Mouse (Mus musculus): ENCODE measurements around the gene Trim50. TPM values are rescaled to one million over a fixed set of nuclear protein-coding genes. Genes with fewer than 3 reads are reported as not detected.

Trim50 gene
- total RNA-seq (2014; rRNA removed) = not detected in 2 replicates
- polyA plus RNA-seq (2015; fragmentation: Nextera tagmentation; extraction: Ambion mirVana) = 0.08 TPM in 1 of 2 replicates, not detected in the other

DNA sequence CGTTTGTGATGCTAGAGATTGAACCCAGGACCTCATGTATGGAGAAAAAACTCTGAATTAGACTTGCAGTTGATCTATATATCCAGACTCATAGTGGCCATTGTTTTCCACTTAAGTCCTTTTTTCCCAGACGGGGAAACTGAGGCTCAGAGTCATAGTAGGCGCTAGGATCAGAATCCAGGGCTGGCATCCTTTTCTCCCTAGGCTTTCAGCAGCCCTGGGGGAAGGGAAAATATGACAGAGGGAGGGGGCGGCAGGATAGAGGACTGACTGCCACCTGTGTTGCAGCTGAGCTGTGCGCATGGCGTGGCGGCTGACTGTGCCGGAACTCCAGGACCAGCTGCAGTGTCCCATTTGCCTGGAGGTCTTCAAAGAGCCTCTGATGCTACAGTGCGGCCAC is at the start of gene Trim50:
TSS of gene Trim50 (plus strand) at position 301 of the 400 bp plus-strand sequence.
- no peak for DNase-seq (ENCODE audit: low spot score)
- Histone ChIP-seq H3K4me2 (ENCODE audit: low read depth, low read length) (no peak within 1 kb of the TSS), H3K27ac (no peak within 1 kb of the TSS), H3K4me3 (ENCODE audit: low read length) (no peak within 1 kb of the TSS), H3K9ac (replicated peaks; ENCODE audit: low read length) (no peak within 1 kb of the TSS), H3K9me3 (ENCODE audit: low read length) (no peaks in the 10 kb centered on the region), H3K36me3 (ENCODE audit: insufficient read depth, low read length) (no peaks in the 10 kb centered on the region), H3K27me3 (ENCODE audit: insufficient read depth, low read length) (no peaks in the 10 kb centered on the region), H3K4me1 (ENCODE audit: insufficient read depth, low read length) (no peaks in the 10 kb centered on the region)
- 62% methylated on average over 9 of the region's 9 CpGs for WGBS
- no peak for ATAC-seq
- no peak for TF ChIP-seq CTCF (IDR thresholded peaks at IDR 0.05; ENCODE audit: low read depth)

DNA sequence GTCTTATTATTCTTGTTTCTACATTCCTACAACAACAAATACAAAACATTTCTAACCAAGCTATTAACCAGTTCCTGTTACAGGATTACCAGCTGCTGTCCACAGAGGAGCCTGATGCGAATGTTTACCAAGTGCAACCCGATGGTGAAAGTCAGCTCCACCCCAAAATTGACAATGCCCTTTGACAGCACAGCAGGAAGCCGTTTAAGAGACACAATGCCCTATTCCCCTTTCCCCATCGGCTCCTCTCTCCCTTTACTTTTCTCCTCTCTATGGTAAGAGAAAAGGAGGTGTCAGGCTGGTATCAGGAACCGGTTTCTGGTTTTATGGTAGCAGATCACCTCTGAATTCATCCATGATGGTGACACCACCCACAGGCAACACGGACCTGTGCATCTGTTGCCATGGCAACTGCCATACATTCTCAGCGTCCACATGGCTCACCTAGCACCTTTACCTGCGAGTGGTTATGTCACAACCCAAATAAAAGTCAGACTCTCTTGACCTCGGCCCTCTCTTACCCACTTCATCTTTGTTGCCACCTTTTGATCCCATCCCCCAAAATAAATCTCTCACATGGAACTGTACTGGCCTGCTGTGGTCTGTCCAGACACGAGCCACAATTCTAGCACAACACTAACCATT is 46.7 kb upstream of the Trim50 start:
- no peak overlapping the region for H3K9ac ChIP-seq (replicated peaks; ENCODE audit: low read length)
- 37% methylated on average over 10 of the region's 10 CpGs for WGBS
- no peak overlapping the region for H3K27ac ChIP-seq
- H3K4me3 ChIP-seq (ENCODE audit: low read length) = no peak overlapping the region
- ATAC-seq = no peak
- no peak for TF ChIP-seq CTCF (IDR thresholded peaks at IDR 0.05; ENCODE audit: low read depth)
- H3K36me3 ChIP-seq (ENCODE audit: insufficient read depth, low read length) = no peaks in the 10 kb centered on the region
- H3K9me3 ChIP-seq (ENCODE audit: low read length) = no peaks in the 10 kb centered on the region
- H3K27me3 ChIP-seq (ENCODE audit: insufficient read depth, low read length) = no peaks in the 10 kb centered on the region
- no peaks in the 10 kb centered on the region for H3K4me1 ChIP-seq (ENCODE audit: insufficient read depth, low read length)
- no peak overlapping the region for H3K4me2 ChIP-seq (ENCODE audit: low read depth, low read length)
- DNase-seq (ENCODE audit: low spot score) = no peak

DNA sequence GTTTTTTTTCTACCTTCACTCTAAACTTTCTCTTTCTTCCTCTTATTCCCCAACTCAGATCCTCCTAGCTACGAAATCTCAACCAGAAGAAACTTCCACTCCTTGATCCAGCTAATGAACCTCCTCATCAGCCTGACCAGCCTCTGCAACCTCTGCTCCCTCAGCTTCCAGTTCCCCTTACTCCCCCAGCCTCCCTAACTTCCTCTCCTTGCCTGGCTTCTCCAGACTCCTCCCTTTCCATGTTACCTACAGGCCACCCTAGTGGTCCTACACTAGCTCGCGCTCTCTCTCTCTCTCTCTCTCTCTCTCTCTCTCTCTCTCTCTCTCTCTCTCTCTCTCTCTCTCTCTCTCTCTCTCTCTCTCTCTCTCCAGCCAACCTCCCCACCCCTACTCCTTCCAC is 36.9 kb upstream of the Trim50 start:
- H3K9ac ChIP-seq (replicated peaks; ENCODE audit: low read length) = no peak overlapping the region
- no peaks in the 10 kb centered on the region for H3K9me3 ChIP-seq (ENCODE audit: low read length)
- no peak overlapping the region for H3K27ac ChIP-seq
- no peak overlapping the region for H3K4me3 ChIP-seq (ENCODE audit: low read length)
- H3K4me1 ChIP-seq (ENCODE audit: insufficient read depth, low read length) = no peaks in the 10 kb centered on the region
- no peak for TF ChIP-seq CTCF (IDR thresholded peaks at IDR 0.05; ENCODE audit: low read depth)
- H3K27me3 ChIP-seq (ENCODE audit: insufficient read depth, low read length) = no peaks in the 10 kb centered on the region
- DNase-seq (ENCODE audit: low spot score) = no peak
- no peaks in the 10 kb centered on the region for H3K36me3 ChIP-seq (ENCODE audit: insufficient read depth, low read length)
- ATAC-seq = no peak
- 89% methylated on average over 3 of the region's 3 CpGs for WGBS
- H3K4me2 ChIP-seq (ENCODE audit: low read depth, low read length) = no peak overlapping the region

DNA sequence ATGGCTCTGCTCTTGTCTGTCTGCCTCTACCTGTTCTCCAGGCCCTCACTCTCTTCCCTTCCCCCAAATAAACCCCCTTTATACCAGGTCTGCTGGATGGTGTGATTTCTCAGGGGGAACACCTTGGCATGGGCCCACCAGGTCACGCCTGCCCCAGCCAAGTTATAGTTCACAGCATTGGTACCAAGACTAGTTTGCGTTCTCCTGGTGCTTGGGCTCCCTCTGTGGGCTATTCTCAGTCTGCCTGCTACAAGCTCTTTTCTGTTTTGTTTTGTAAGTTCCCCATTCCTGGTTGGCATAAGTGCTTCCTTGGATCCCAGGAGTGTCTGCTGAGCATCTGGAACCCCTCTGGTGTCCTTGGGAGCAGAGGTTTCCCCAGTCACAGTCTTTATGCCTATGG is 33.2 kb upstream of the Trim50 start:
- WGBS = 42% methylated on average over 2 of the region's 2 CpGs
- no peaks in the 10 kb centered on the region for H3K27me3 ChIP-seq (ENCODE audit: insufficient read depth, low read length)
- no peak overlapping the region for H3K4me2 ChIP-seq (ENCODE audit: low read depth, low read length)
- no peaks in the 10 kb centered on the region for H3K4me1 ChIP-seq (ENCODE audit: insufficient read depth, low read length)
- ATAC-seq (no peak), DNase-seq (ENCODE audit: low spot score) (no peak)
- TF ChIP-seq CTCF (IDR thresholded peaks at IDR 0.05; ENCODE audit: low read depth) = no peak; the same call in 1 of the 2 replicates
- no peaks in the 10 kb centered on the region for H3K9me3 ChIP-seq (ENCODE audit: low read length)
- no peak overlapping the region for H3K9ac ChIP-seq (replicated peaks; ENCODE audit: low read length)
- H3K27ac ChIP-seq = no peak overlapping the region
- H3K36me3 ChIP-seq (ENCODE audit: insufficient read depth, low read length) = no peaks in the 10 kb centered on the region
- H3K4me3 ChIP-seq (ENCODE audit: low read length) = no peak overlapping the region

DNA sequence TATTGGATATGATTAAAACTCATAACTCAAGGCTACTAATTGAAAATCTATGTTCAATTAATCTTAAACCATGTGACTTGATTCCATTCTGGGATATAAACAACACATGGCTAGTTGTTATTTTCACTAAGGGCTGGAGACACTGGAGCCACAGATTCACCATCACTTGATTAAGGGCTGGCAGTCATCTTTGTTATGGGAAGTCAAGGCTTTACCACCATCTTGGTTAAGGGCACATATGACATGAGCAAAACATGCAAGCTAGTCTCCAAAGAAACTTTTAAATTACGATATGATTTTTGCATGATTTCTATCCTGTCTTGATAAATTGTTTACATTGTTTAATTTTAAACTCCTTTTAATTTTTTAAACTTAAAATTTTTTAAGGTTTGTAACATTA is 30.9 kb upstream of the Trim50 start:
- TF ChIP-seq CTCF (IDR thresholded peaks at IDR 0.05; ENCODE audit: low read depth) = no peak
- no peaks in the 10 kb centered on the region for H3K4me1 ChIP-seq (ENCODE audit: insufficient read depth, low read length)
- H3K9me3 ChIP-seq (ENCODE audit: low read length) = no peaks in the 10 kb centered on the region
- H3K27me3 ChIP-seq (ENCODE audit: insufficient read depth, low read length) = no peaks in the 10 kb centered on the region
- H3K36me3 ChIP-seq (ENCODE audit: insufficient read depth, low read length) = no peaks in the 10 kb centered on the region
- H3K4me2 ChIP-seq (ENCODE audit: low read depth, low read length) = no peak overlapping the region
- ATAC-seq (no peak), DNase-seq (ENCODE audit: low spot score) (no peak)
- no peak overlapping the region for H3K4me3 ChIP-seq (ENCODE audit: low read length)
- no peak overlapping the region for H3K9ac ChIP-seq (replicated peaks; ENCODE audit: low read length)
- 88% methylated on average over 1 of the region's 1 CpGs for WGBS
- H3K27ac ChIP-seq = no peak overlapping the region

DNA sequence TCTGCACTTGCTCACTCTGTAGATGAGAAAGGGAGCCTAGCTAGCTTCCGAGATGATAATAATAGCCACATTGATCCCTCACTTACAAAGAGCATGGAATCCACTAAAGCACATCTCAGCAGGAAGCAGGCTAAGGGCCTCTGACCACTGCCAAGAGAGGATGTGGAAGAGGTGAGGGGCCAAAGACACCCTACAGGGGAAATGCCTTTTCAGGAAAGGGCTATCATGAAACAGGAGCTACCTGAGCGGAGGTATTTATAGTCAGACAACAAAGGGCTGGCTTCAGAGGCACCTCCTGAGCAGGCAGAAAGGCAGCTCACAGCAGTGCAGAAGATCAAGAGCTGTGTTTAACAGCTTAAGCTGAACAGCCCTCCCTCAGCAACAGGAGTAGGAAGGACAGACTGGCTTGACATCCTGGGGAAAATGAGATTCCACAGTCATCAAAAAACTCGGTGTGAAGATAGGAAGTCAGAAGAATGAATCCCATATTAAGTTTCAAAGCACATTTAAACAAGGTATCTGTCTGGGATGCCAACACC is 26.9 kb upstream of the Trim50 start:
- Histone ChIP-seq H3K36me3 (ENCODE audit: insufficient read depth, low read length) (no peaks in the 10 kb centered on the region), H3K4me1 (ENCODE audit: insufficient read depth, low read length) (no peaks in the 10 kb centered on the region), H3K4me3 (ENCODE audit: low read length) (no peak overlapping the region), H3K9me3 (ENCODE audit: low read length) (no peaks in the 10 kb centered on the region), H3K27me3 (ENCODE audit: insufficient read depth, low read length) (no peaks in the 10 kb centered on the region), H3K4me2 (ENCODE audit: low read depth, low read length) (no peak overlapping the region), H3K9ac (replicated peaks; ENCODE audit: low read length) (no peak overlapping the region), H3K27ac (no peak overlapping the region)
- no peak for DNase-seq (ENCODE audit: low spot score)
- WGBS = 15% methylated on average over 3 of the region's 3 CpGs
- no peak for ATAC-seq
- no peak for TF ChIP-seq CTCF (IDR thresholded peaks at IDR 0.05; ENCODE audit: low read depth)

DNA sequence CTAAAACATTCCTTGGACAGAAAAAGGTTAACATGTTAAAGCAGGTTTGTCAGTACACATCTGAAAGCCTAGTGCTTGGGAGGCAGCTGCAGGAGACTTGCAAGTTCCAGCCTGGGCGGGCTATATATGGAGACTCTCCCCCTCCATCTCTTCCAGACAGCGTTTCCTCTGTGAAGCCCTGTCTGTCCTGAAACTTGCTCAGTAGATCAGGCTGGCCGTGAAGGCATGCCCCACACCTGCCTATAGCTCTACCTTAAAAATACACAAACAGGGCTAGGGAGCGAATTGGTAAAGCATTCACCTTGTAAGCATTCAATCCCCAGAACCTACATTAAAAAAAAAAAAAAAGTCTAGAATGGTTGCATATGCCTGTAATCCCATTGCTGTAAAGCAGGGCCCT is 23.6 kb upstream of the Trim50 start:
- no peak overlapping the region for H3K4me3 ChIP-seq (ENCODE audit: low read length)
- H3K9ac ChIP-seq (replicated peaks; ENCODE audit: low read length) = no peak overlapping the region
- no peaks in the 10 kb centered on the region for H3K27me3 ChIP-seq (ENCODE audit: insufficient read depth, low read length)
- H3K4me1 ChIP-seq (ENCODE audit: insufficient read depth, low read length) = no peaks in the 10 kb centered on the region
- ATAC-seq = no peak
- no peak overlapping the region for H3K27ac ChIP-seq
- no peak overlapping the region for H3K4me2 ChIP-seq (ENCODE audit: low read depth, low read length)
- H3K9me3 ChIP-seq (ENCODE audit: low read length) = no peaks in the 10 kb centered on the region
- no peaks in the 10 kb centered on the region for H3K36me3 ChIP-seq (ENCODE audit: insufficient read depth, low read length)
- TF ChIP-seq CTCF (IDR thresholded peaks at IDR 0.05; ENCODE audit: low read depth) = no peak
- no peak for DNase-seq (ENCODE audit: low spot score)
- WGBS = 83% methylated on average over 4 of the region's 4 CpGs
